Mouse (Mus musculus) thymus, postnatal 14 days (tissue): Measurements from ENCODE around the gene Atf7ip2.
"Not testable (repeated sequence)": the region's sequence is repeated elsewhere in the genome, so short reads cannot be mapped to it uniquely, and the experiment has no call there.

Experiments
- DNase-seq: peaks from one replicate; pipeline ENCODE4 v3.0.0; 2021

The Atf7ip2 gene

GRCm38 (mm10) chr16:10192679-10193506, at the start of gene Atf7ip2:
Atf7ip2 (plus strand) TSS chr16:10192712.
- DNase-seq = peak; percentile 9

- no peak for DNase-seq
Measured at GRCm38 (mm10) chr16:10143166-10143565, 49.3 kb upstream of the Atf7ip2 start.

GRCm38 (mm10) chr16:10147401-10147800, 45.1 kb upstream of the Atf7ip2 start:
- no peak for DNase-seq

- no peak for DNase-seq
Measured at GRCm38 (mm10) chr16:10169123-10169905, 23.2 kb upstream of the Atf7ip2 start.

GRCm38 (mm10) chr16:10170005-10170404, 22.5 kb upstream of the Atf7ip2 start, which contains the start of gene Rpl39l:
Rpl39l (plus strand) TSS chr16:10170226.
- no peak for DNase-seq

- DNase-seq = no peak
Measured at GRCm38 (mm10) chr16:10171276-10171675, 21.2 kb upstream of the Atf7ip2 start.

GRCm38 (mm10) chr16:10172179-10172820, 20.2 kb upstream of the Atf7ip2 start:
- DNase-seq = no peak

- not testable (repeated sequence) for DNase-seq
Measured at GRCm38 (mm10) chr16:10187461-10187860, 5.1 kb upstream of the Atf7ip2 start.

GRCm38 (mm10) chr16:10208777-10209176, 16.3 kb downstream of the Atf7ip2 start:
- DNase-seq = no peak

- not testable (repeated sequence) for DNase-seq
Measured at GRCm38 (mm10) chr16:10216366-10216765, 23.9 kb downstream of the Atf7ip2 start.

GRCm38 (mm10) chr16:10217020-10217419, 24.5 kb downstream of the Atf7ip2 start:
- DNase-seq = not testable (repeated sequence)

- DNase-seq = no peak
Measured at GRCm38 (mm10) chr16:10227361-10227760, 34.8 kb downstream of the Atf7ip2 start.

GRCm38 (mm10) chr16:10236601-10237000, 44.1 kb downstream of the Atf7ip2 start:
- no peak for DNase-seq

GRCm38 (mm10) chr16:10253993-10254392, 61.5 kb downstream of the Atf7ip2 start:
- DNase-seq = no peak

GRCm38 (mm10) chr16:10272256-10272655, 79.7 kb downstream of the Atf7ip2 start:
- peak; percentile 43 for DNase-seq

- peak; percentile 16 for DNase-seq
Measured at GRCm38 (mm10) chr16:10274465-10274864, 82.0 kb downstream of the Atf7ip2 start.

GRCm38 (mm10) chr16:10276778-10277177, 84.3 kb downstream of the Atf7ip2 start:
- DNase-seq = not testable (repeated sequence)

- DNase-seq = peak; percentile 68
Measured at GRCm38 (mm10) chr16:10280286-10280951, 87.9 kb downstream of the Atf7ip2 start.

GRCm38 (mm10) chr16:10281890-10282289, 89.4 kb downstream of the Atf7ip2 start:
- DNase-seq = no peak

GRCm38 (mm10) chr16:10286513-10287268, 94.2 kb downstream of the Atf7ip2 start:
- peak; percentile 8 for DNase-seq

GRCm38 (mm10) chr16:10288115-10288514, 95.6 kb downstream of the Atf7ip2 start:
- no peak for DNase-seq
